Mouse (Mus musculus) left cerebral cortex, adult 2 months (tissue): Measurements from ENCODE around the gene Setd1a. TPM values are rescaled to one million over a fixed set of nuclear protein-coding genes. Genes with fewer than 3 reads are reported as not detected.

Source experiments
- DNase-seq, 2 experiments: peaks; one replicate each; pipeline ENCODE4 v3.0.0; 2021 to 2022; ENCODE audit warnings: low spot score in 2 of 2, mixed read lengths in 1 of 2; ENCODE audit errors: extremely low spot score in 1 of 2
- H3K27ac ChIP-seq: fragments of 200-600 bp; 2 replicates; pipeline ENCODE4 v1.8.1; 2022
- H3K4me3 ChIP-seq: fragments of 200-600 bp; 2 replicates; pipeline ENCODE4 v1.8.1; 2022
- CTCF ChIP-seq: fragments of 200-600 bp; IDR thresholded peaks from 2 replicates; pipeline ENCODE4 v1.8.1; 2022; ENCODE audit warnings: antibody characterized with exemption, mild to moderate bottlenecking, moderate library complexity
- intact Hi-C: fragments of 180-260 bp; cut with DNase I; formaldehyde crosslinking; loops from one replicate; pipeline ENCODE4 v1.15.1; 2025
- total RNA-seq, 2 experiments: library from RNA; stranded (reverse); gene quantifications; 2 replicates each; pipeline ENCODE4 v1.2.3; 2021

Gene Setd1a
- total RNA-seq, 2 experiments from 2014 or later: 48.8 to 55.2 TPM

GRCm38 (mm10) chr7:127777474-127778266 lies 1.2 kb downstream of the Setd1a start:
- H3K4me3 ChIP-seq: peak overlapping the region; percentile 86
- no peak for TF ChIP-seq CTCF
- intact Hi-C loops: loop anchor here (2.0 to 5.0 kb wide), 2 partner anchors 63 to 190 kb away; partner anchors contain the start of gene Fus
- peak; percentile 45 to 61 for DNase-seq
- peak overlapping the region; percentile 100 for H3K27ac ChIP-seq

GRCm38 (mm10) chr7:127778350-127778749 lies 1.9 kb downstream of the Setd1a start:
- Histone ChIP-seq H3K4me3 (peak overlapping the region; percentile 86), H3K27ac (no peak overlapping the region; the same call in 1 of the 2 replicates)
- TF ChIP-seq CTCF: no peak
- no peak for DNase-seq
- intact Hi-C loops: loop anchor here (5.0 kb wide), 1 partner anchor 189 kb away; the partner anchor contains the start of gene Fus

DNA sequence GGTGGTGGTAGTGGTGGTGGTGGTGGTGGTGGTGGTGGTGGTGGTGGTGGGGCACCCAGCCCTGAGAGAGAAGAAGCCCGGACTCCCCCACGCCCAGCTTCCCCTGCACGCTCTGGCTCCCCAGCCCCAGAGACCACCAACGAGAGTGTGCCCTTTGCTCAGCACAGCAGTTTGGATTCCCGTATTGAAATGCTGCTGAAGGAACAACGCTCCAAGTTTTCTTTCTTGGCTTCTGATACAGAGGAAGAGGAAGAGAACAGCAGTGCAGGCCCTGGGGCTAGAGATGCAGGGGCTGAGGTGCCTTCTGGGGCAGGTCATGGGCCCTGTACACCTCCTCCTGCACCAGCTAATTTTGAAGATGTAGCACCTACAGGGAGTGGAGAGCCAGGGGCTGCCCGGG lies 8.8 kb downstream of the Setd1a start, which contains the start of gene Gm49388:
Gene Gm49388, plus strand, starts transcription at position 301 of the 400 bp plus-strand sequence.
- no peak for TF ChIP-seq CTCF
- intact Hi-C loops: no loop called here
- no peak within 1 kb of the TSS for H3K27ac ChIP-seq
- DNase-seq: no peak
- H3K4me3 ChIP-seq: no peak within 1 kb of the TSS

- intact Hi-C loops: no loop called here
- H3K4me3 ChIP-seq: no peak overlapping the region
- no peak for DNase-seq
- no peak overlapping the region for H3K27ac ChIP-seq
- no peak for TF ChIP-seq CTCF
Observed at GRCm38 (mm10) chr7:127797076-127797845, 20.8 kb downstream of the Setd1a start.

DNA sequence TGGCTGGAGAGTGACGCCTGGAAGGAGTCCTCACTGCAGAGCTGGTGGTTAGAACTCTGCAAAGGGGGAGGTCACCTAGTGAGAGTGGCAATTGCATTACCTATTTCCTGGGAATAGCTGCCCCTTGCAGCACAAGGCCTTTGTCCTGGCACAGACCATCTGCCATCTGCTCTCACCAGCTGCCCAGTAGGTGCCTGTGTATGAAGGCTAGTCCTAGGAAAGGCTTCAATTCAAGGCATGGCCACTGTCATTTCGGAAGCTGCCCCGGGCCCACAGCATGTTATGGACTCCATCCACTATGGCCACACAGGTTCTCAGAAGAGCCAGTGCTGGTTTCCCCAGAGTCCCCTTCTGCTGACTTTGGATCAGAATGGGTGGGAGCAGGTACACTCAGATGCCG lies 22.1 kb downstream of the Setd1a start:
- no peak for TF ChIP-seq CTCF
- Histone ChIP-seq H3K4me3 (no peak overlapping the region), H3K27ac (no peak overlapping the region)
- intact Hi-C loops: no loop called here
- no peak for DNase-seq

- H3K4me3 ChIP-seq: no peak overlapping the region
- DNase-seq: no peak
- intact Hi-C loops: no loop called here
- TF ChIP-seq CTCF: no peak
- no peak overlapping the region for H3K27ac ChIP-seq
Observed at GRCm38 (mm10) chr7:127799211-127799610, 22.7 kb downstream of the Setd1a start.

DNA sequence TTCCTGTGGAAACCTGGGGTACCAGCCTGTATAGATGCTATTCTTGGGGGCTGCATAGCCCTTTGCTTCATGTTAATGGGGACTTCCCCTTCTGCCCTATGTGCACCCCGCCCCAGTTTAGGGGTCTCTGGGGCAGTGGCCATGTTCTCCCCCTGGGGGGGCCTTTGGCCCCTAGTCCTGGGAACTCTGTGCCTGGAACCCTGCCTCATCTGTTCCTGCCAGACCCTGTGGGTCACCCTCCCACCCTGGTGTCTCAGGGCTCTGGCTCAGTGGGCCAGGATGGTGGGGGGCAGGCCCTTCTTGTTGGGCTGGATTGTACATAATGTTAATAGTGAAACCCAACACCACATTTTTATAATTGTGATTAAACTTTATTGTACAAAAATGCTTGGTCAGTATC lies 23.3 kb downstream of the Setd1a start:
- no peak for TF ChIP-seq CTCF
- Histone ChIP-seq H3K27ac (no peak overlapping the region), H3K4me3 (no peak overlapping the region)
- intact Hi-C loops: loop anchor here (1.0 kb wide), 1 partner anchor 76 kb away; no protein-coding TSS in a partner anchor
- DNase-seq: no peak

- intact Hi-C loops: loop anchor here (1.0 kb wide), 1 partner anchor 75 kb away; no protein-coding TSS in a partner anchor
- peak within 1 kb of the TSS; percentile 80 for H3K27ac ChIP-seq
- TF ChIP-seq CTCF: peak; percentile 97
- peak within 1 kb of the TSS; percentile 44 for H3K4me3 ChIP-seq
- DNase-seq: peak; percentile 84 to 89
Observed at GRCm38 (mm10) chr7:127800435-127801009, 24.1 kb downstream of the Setd1a start, which contains the start of gene Hsd3b7. Gene Hsd3b7, plus strand, starts transcription at chr7:127800604.

DNA sequence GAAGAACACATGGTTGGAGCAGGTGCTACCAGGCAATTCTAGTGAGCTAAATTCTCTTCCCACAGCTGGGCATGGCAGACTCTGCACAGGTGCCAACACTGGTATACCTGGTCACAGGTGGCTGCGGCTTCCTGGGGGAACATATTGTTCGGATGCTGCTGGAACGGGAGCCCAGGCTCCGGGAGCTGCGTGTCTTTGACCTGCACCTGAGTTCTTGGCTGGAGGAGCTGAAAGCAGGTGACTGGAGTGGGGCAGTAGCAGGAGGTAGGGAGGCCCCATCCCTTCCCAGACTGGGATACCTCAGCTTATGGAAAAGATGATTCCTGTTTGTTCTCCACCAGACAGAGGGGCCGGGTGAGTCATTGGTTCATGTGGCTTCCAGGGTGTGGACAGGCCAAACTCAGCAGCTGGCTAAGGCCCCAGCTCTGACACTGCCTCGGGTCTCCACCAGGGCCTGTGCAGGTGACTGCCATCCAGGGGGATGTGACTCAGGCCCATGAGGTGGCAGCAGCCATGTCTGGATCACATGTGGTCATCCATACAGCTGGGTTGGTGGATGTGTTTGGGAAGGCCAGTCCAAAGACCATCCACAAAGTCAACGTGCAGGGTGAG lies 24.6 kb downstream of the Setd1a start:
- H3K4me3 ChIP-seq: peak overlapping the region; percentile 44; the same call in 1 of the 2 replicates
- H3K27ac ChIP-seq: peak overlapping the region; percentile 80
- no peak for DNase-seq
- intact Hi-C loops: no loop called here
- no peak; the same call in 1 of the 2 replicates for TF ChIP-seq CTCF

DNA sequence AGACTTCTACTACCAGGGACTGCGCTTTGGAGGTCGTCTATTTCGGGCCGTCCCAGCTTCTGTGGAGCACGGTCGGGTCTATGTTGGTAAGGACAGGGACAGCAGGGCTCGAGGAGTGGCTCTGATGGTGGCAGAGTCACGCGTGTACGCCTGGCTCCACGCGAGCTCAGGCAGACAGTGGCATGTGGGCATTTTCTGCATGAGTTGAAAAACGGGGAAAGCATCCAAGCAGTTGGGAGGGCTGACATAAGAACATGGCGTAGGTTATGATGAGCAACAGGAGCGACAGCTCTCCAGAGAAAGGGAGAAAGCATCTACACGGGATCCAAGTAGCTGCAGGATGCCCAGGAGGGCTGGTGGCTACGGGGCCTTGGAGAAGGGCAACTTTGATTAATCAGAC lies 25.8 kb downstream of the Setd1a start:
- DNase-seq: no peak

DNA sequence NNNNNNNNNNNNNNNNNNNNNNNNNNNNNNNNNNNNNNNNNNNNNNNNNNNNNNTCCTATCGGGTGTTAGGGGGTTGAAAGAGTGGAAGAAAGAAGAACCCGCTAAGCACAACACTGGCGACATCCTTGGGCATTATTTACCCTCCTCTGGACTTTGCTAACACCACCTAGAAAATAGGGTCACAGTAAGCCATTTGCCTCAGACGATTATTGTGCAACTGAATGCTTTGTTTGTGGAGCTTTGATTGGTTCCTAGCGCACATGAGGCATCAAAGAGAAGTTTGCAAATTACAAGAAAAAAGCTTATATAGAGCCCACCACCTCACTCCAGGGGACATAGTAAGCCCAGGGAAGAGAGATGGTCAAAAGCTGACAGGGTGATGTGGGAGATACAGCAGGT lies 32.4 kb downstream of the Setd1a start:
- no peak overlapping the region for H3K4me3 ChIP-seq
- intact Hi-C loops: no loop called here
- TF ChIP-seq CTCF: no peak
- no peak for DNase-seq
- H3K27ac ChIP-seq: no peak overlapping the region

More for the DNA sequence above, 25.8 kb downstream of the Setd1a start:
- Histone ChIP-seq H3K4me3 (no peak overlapping the region), H3K27ac (peak overlapping the region; percentile 78)
- intact Hi-C loops: no loop called here
- TF ChIP-seq CTCF: no peak
